Mouse (Mus musculus) CH12.LX (cell line): ENCODE measurements around the gene Prkcb. TPM values are rescaled to one million over a fixed set of nuclear protein-coding genes. Genes with fewer than 3 reads are reported as not detected.

Source experiments
- DNase-seq: peaks from one replicate; pipeline ENCODE4 v3.0.0-alpha.2; 2013; ENCODE audit errors: extremely low read depth
- H3K27ac ChIP-seq: 2 replicates; pipeline ENCODE4 v1.5.1; 2012; ENCODE audit warnings: low read depth, mild to moderate bottlenecking, control low read depth, moderate library complexity; ENCODE audit not compliant: insufficient read depth
- H3K27me3 ChIP-seq: replicated peaks from 2 replicates; pipeline ENCODE3; 2012; ENCODE audit warnings: inconsistent platforms
- H3K36me3 ChIP-seq, 2 experiments: replicated peaks in 1 of 2; 2 replicates each; pipeline versions ENCODE3 to v1.6.1; 2012; ENCODE audit warnings: inconsistent platforms in 1 of 2, low read length in 1 of 2, mild to moderate bottlenecking in 1 of 2, mixed read lengths in 1 of 2, moderate library complexity in 1 of 2; ENCODE audit not compliant: control insufficient read depth in 1 of 2, insufficient read depth in 1 of 2
- H3K4me1 ChIP-seq, 2 experiments: 2 replicates each; pipeline ENCODE4 v1.6.1; 2012; ENCODE audit warnings: inconsistent platforms in 1 of 2, moderate library complexity in 1 of 2; ENCODE audit not compliant: insufficient read depth in 2 of 2, control insufficient read depth in 1 of 2
- H3K4me2 ChIP-seq: 2 replicates; pipeline ENCODE4 v1.6.1; 2012; ENCODE audit warnings: low read depth, mild to moderate bottlenecking, control low read depth; ENCODE audit not compliant: poor library complexity, insufficient read depth, severe bottlenecking
- H3K4me3 ChIP-seq, 3 experiments: fragments of 150-350 bp in 1 of 3; sonication (generic) in 1 of 3; replicated peaks in 1 of 3; 2 replicates each; pipeline versions ENCODE3 to v1.5.1; 2011 to 2012; ENCODE audit warnings: low read depth in 2 of 3, low read length in 2 of 3, mild to moderate bottlenecking in 2 of 3, moderate library complexity in 2 of 3, control low read depth in 1 of 3, improper control_type of control experiment in 1 of 3, inconsistent platforms in 1 of 3, mixed read lengths in 1 of 3; ENCODE audit not compliant: poor library complexity in 1 of 3
- H3K79me2 ChIP-seq: replicated peaks from 2 replicates; pipeline ENCODE4 v1.6.1; 2012; ENCODE audit warnings: mild to moderate bottlenecking, moderate library complexity; ENCODE audit not compliant: control insufficient read depth, poor library complexity, insufficient read depth, severe bottlenecking; ENCODE audit errors: extremely low read depth
- H3K9ac ChIP-seq: 2 replicates; pipeline ENCODE4 v1.6.1; 2012; ENCODE audit warnings: low read depth, mild to moderate bottlenecking, control low read depth, moderate library complexity; ENCODE audit not compliant: insufficient read depth
- H3K9me3 ChIP-seq: replicated peaks from 2 replicates; pipeline ENCODE3; 2012; ENCODE audit warnings: low read length, inconsistent platforms, mixed read lengths
- CHD2 ChIP-seq: IDR thresholded peaks from 2 replicates; pipeline ENCODE4 v1.6.1; 2011; ENCODE audit warnings: low read length, improper control_type of control experiment
- CTCF ChIP-seq, 2 experiments: IDR thresholded peaks in 1 of 2; conservative IDR thresholded peaks in 1 of 2; 2 replicates each; pipeline ENCODE4 v1.5.1; 2011 to 2012; ENCODE audit warnings: low read depth in 2 of 2, low read length in 2 of 2, improper control_type of control experiment in 1 of 2, inconsistent platforms in 1 of 2, mild to moderate bottlenecking in 1 of 2, moderate library complexity in 1 of 2
- JUND ChIP-seq: conservative IDR thresholded peaks from 2 replicates; pipeline ENCODE4 v1.6.1; 2011; ENCODE audit warnings: low read depth, low read length, improper control_type of control experiment
- NRF1 ChIP-seq: IDR thresholded peaks from 2 replicates; pipeline ENCODE4 v1.6.1; 2014; ENCODE audit warnings: low read depth, mild to moderate bottlenecking, inconsistent platforms, low read length, improper control_type of control experiment, moderate library complexity
- POLR2AphosphoS2 ChIP-seq: IDR thresholded peaks from 2 replicates; pipeline ENCODE4 v1.6.1; 2011; ENCODE audit warnings: low read depth, low read length, improper control_type of control experiment
- RAD21 ChIP-seq: IDR thresholded peaks from 2 replicates; pipeline ENCODE4 v1.6.1; 2011; ENCODE audit warnings: low read depth, mild to moderate bottlenecking, low read length, improper control_type of control experiment, moderate library complexity
- SMC3 ChIP-seq: IDR thresholded peaks from 2 replicates; pipeline ENCODE4 v1.6.1; 2011; ENCODE audit warnings: low read depth, low read length, improper control_type of control experiment
- ZKSCAN1 ChIP-seq: IDR thresholded peaks from 2 replicates; pipeline ENCODE4 v1.6.1; 2012; ENCODE audit warnings: low read depth, inconsistent platforms, low read length, improper control_type of control experiment, borderline replicate concordance
- dilution Hi-C: fragments of 300-500 bp; cut with MboI; formaldehyde crosslinking; loops from 2 replicates; pipeline ENCODE4 v1.14.3; 2020; ENCODE audit warnings: low sequenced_read_pairs; ENCODE audit not compliant: extremely low pct_unique_long_range_greater_than_20kb, extremely low pct_ligation_motif_present
- in situ Hi-C: fragments of 300-500 bp; cut with MboI; formaldehyde crosslinking; loops from 3 replicates; pipeline ENCODE4 v1.14.3; 2019; ENCODE audit warnings: low sequenced_read_pairs, low pct_ligation_motif_present, low pct_unique_long_range_greater_than_20kb, mixed read lengths
- polyA plus RNA-seq: library from polyadenylated mRNA; unstranded; fragments of >175 nt; gene quantifications from 2 replicates; pipeline ENCODE4 v1.2.1, GENCODE M21; 2012; ENCODE audit warnings: low read depth; ENCODE audit not compliant: insufficient read length
- total RNA-seq, 2 experiments: library from RNA; depleted of rRNA; stranded (reverse); fragments of 300-350 nt in 1 of 2; fragments of >200 nt in 1 of 2; gene quantifications; 2 replicates each; pipeline ENCODE4 v1.2.3; 2012 to 2014

The Prkcb gene
- total and polyA plus RNA-seq, 3 experiments = 323 to 463 (median 337) TPM

GRCm38 (mm10) chr7:122435561-122435960 lies 147.0 kb downstream of the Prkcb start:
- Histone ChIP-seq H3K27ac (no peak overlapping the region), H3K9ac (no peak overlapping the region), H3K79me2 (peaks cover 12% of the 10 kb centered on the region), H3K4me3 (no peak overlapping the region), H3K4me1 (peaks cover 0 to 58% of the 10 kb centered on the region in 2 experiments), H3K27me3 (no peaks in the 10 kb centered on the region), H3K4me2 (no peak overlapping the region), H3K36me3 (peaks cover 55 to 87% of the 10 kb centered on the region in 2 experiments), H3K9me3 (no peaks in the 10 kb centered on the region)
- in situ Hi-C loops = loop anchor here (5.0 kb wide), 1 partner anchor 38 kb away; no protein-coding TSS in a partner anchor
- dilution Hi-C loops = no loop called here
- no peak for DNase-seq
- TF ChIP-seq NRF1 (no peak), ZKSCAN1 (no peak)

- no peak for DNase-seq
- in situ Hi-C loops = loop anchor here (5.0 kb wide), 1 partner anchor 40 kb away; no protein-coding TSS in a partner anchor
- TF ChIP-seq POLR2AphosphoS2 (no peak), CTCF (conservative IDR thresholded peaks at IDR 0.05 in 1 of 2, IDR thresholded peaks at IDR 0.05 in 1 of 2; ENCODE audit: low read depth in 2 of 2, low read length in 2 of 2) (no peak), RAD21 (no peak), CHD2 (no peak)
- Histone ChIP-seq H3K27me3 (no peaks in the 10 kb centered on the region), H3K36me3 (peaks cover 65 to 90% of the 10 kb centered on the region in 2 experiments), H3K9me3 (no peaks in the 10 kb centered on the region), H3K79me2 (peaks cover 7% of the 10 kb centered on the region), H3K4me3 (no peak overlapping the region), H3K4me2 (no peak overlapping the region), H3K27ac (no peak overlapping the region), H3K9ac (no peak overlapping the region), H3K4me1 (peaks cover 0 to 51% of the 10 kb centered on the region in 2 experiments)
- dilution Hi-C loops = no loop called here
These were observed 148.8 kb downstream of the Prkcb start for GRCm38 (mm10) chr7:122437390-122437789.

GRCm38 (mm10) chr7:122445056-122445455 lies 156.5 kb downstream of the Prkcb start:
- peaks cover 2 to 7% of the 10 kb centered on the region in 2 experiments; a peak in 2 of 4 replicates for H3K4me1 ChIP-seq
- in situ Hi-C loops = no loop called here
- H3K4me2 ChIP-seq = no peak overlapping the region
- TF ChIP-seq SMC3 (peak; percentile 48), JUND (no peak), RAD21 (peak; percentile 61), CTCF (conservative IDR thresholded peaks at IDR 0.05 in 1 of 2, IDR thresholded peaks at IDR 0.05 in 1 of 2; ENCODE audit: low read depth in 2 of 2, low read length in 2 of 2) (peak; percentile 70 to 85)
- no peak overlapping the region for H3K9ac ChIP-seq
- peaks cover 50 to 85% of the 10 kb centered on the region in 2 experiments for H3K36me3 ChIP-seq
- no peaks in the 10 kb centered on the region for H3K9me3 ChIP-seq
- peak; percentile 69 for DNase-seq
- no peaks in the 10 kb centered on the region for H3K27me3 ChIP-seq
- no peak overlapping the region for H3K4me3 ChIP-seq
- H3K79me2 ChIP-seq = 0 out of 2 replicates have a peak, but pooled peaks cover 3% of the 10 kb centered on the region
- dilution Hi-C loops = no loop called here
- no peak overlapping the region for H3K27ac ChIP-seq
